Mouse (Mus musculus) effector memory CD4-positive, alpha-beta T cell, adult 7 months (primary cell): ENCODE results near the gene Pgk1. TPM values are rescaled to one million over a fixed set of nuclear protein-coding genes. Genes with fewer than 3 reads are reported as not detected.

Source experiments
- polyA plus RNA-seq: library from polyadenylated mRNA; unstranded; fragments of 100-300 nt; shearing (Covaris generic); gene quantifications from one replicate; pipeline ENCODE4 v1.2.1, GENCODE M21; 2017

Gene Pgk1
- polyA plus RNA-seq: 113 TPM

GRCm38 (mm10) chrX:106186713-106187649 lies at the start of gene Pgk1:
Gene Pgk1 (plus strand): TSS chrX:106187100.

GRCm38 (mm10) chrX:106142936-106143335 lies 44.0 kb upstream of the Pgk1 start, which contains the start of gene Tlr13:
Gene Tlr13 (plus strand): TSS chrX:106143204.

GRCm38 (mm10) chrX:106221058-106221457 lies 34.2 kb downstream of the Pgk1 start, which contains the start of gene Taf9b:
Gene Taf9b (minus strand): TSS chrX:106221158.

Other genes starting within 250 kb of the Pgk1 start
- 31.6 TPM for gene Magt1, start 175.2 kb upstream of the Pgk1 start, polyA plus RNA-seq
- gene Cox7b, start 171.4 kb upstream of the Pgk1 start, polyA plus RNA-seq: 192 TPM
- gene Atp7a, start 159.8 kb upstream of the Pgk1 start, polyA plus RNA-seq: 11.0 TPM
- gene Tlr13, start 43.9 kb upstream of the Pgk1 start, polyA plus RNA-seq: not detected
- 22.1 TPM for gene Taf9b, start 34.1 kb downstream of the Pgk1 start, polyA plus RNA-seq
- not detected for gene Fnd3c2, start 68.3 kb downstream of the Pgk1 start, polyA plus RNA-seq